ENCODE assay signal across 21 mouse cellular contexts in the genomic region with DNA sequence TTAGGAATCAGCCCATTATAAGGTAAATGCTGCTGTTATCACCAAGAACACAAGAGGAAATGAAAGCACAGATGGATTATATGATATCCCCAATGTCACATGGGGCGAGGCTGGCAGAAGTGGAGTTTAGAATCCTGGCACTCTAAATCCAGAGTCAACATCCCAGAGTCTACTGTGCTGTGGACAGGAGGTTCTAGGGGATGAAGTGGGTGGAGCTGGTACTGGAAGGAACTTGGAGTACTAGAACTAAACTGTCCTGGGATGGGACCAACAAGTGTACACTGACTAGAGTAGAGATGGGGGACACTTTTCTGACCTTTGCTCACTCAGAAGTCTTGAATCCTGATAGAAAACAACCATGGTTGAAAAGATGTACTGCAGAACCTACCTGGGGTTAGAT.
"Had no signal": no experiment of that assay in that cellular context is flagged by ENCODE, and none has a peak within 500 bp of the region (broad histone marks: within the 10 kb centered on the region; RNA-seq: fewer than 3 reads in every experiment).

No protein-coding gene starts in this region.

- H3K9ac ChIP-seq: kidney, embryonic 15.5 days; limb, embryonic 12.5 days; limb, embryonic 15.5 days; liver, embryonic 14.5 days; lung, embryonic 15.5 days; midbrain, embryonic 12.5 days had no signal

- H3K9me3 ChIP-seq: kidney, embryonic 15.5 days; limb, embryonic 12.5 days; limb, embryonic 15.5 days; lung, embryonic 15.5 days; midbrain, embryonic 12.5 days had no signal

- H3K36me3 ChIP-seq: kidney, embryonic 15.5 days; limb, embryonic 12.5 days; limb, embryonic 15.5 days; lung, embryonic 15.5 days; midbrain, embryonic 12.5 days had no signal

- H3K4me3 ChIP-seq: kidney, embryonic 15.5 days; left cerebral cortex, adult 2 months; limb, embryonic 12.5 days; limb, embryonic 15.5 days; lung, embryonic 15.5 days; midbrain, embryonic 12.5 days had no signal

- DNase-seq: kidney, adult 11 months; kidney, adult 8-10 months; kidney, postnatal 10 days; kidney, postnatal 36 days; layer of hippocampus, postnatal 36 days; lung, adult 18-20 months; lung, postnatal 10 days; lung, postnatal 36 days; right cerebral cortex, postnatal 4 days; thymus, adult 2 months; thymus, postnatal 14 days; thymus, postnatal 4 days had no signal

- H3K27ac ChIP-seq: kidney, embryonic 15.5 days; left cerebral cortex, adult 2 months; limb, embryonic 15.5 days; liver, embryonic 14.5 days; lung, embryonic 15.5 days; stomach, postnatal 0 days had no signal

- H3K4me2 ChIP-seq: kidney, embryonic 15.5 days; limb, embryonic 12.5 days; limb, embryonic 15.5 days; lung, embryonic 15.5 days; midbrain, embryonic 12.5 days had no signal

- H3K27me3 ChIP-seq: limb, embryonic 12.5 days; limb, embryonic 15.5 days; midbrain, embryonic 12.5 days had no signal

- ATAC-seq: midbrain, embryonic 16.5 days had no signal
